Mouse (Mus musculus) embryonic fibroblast, embryonic 13.5 days (primary cell): ENCODE results near the gene Mrnip.

ENCODE experiments used
- CTCF ChIP-seq: IDR thresholded peaks from 2 replicates; pipeline ENCODE4 v1.5.1; 2011; ENCODE audit warnings: mild to moderate bottlenecking, control low read depth, low read length, moderate library complexity, borderline replicate concordance; ENCODE audit not compliant: insufficient read depth
- POLR2A ChIP-seq: IDR thresholded peaks from 2 replicates; pipeline ENCODE4 v1.6.1; 2011; ENCODE audit warnings: low read depth, mild to moderate bottlenecking, control low read depth, low read length, moderate library complexity

- TF ChIP-seq CTCF (peak; percentile 89), POLR2A (peak; percentile 84)
Observed at GRCm38 (mm10) chr11:50130811-50131766, 43.2 kb upstream of the Mrnip start, which contains the start of gene Tbc1d9b.
